Mouse (Mus musculus): ENCODE measurements around the gene Vtcn1.
A peak's percentile ranks its signal among the peaks of the same experiment; 100 is the strongest.

Vtcn1 gene

GRCm38 (mm10) chr3:100821276-100821675 lies 4.0 kb upstream of the Vtcn1 start:
- Histone ChIP-seq H3K36me3 (ENCODE audit: insufficient read depth, low read length) (no peaks in the 10 kb centered on the region), H3K4me1 (replicated peaks; ENCODE audit: low read depth, low read length) (peaks cover 12% of the 10 kb centered on the region), H3K4me3 (replicated peaks; ENCODE audit: low read length) (no peak overlapping the region), H3K9me3 (ENCODE audit: low read length) (no peaks in the 10 kb centered on the region; the same call in 1 of the 2 replicates), H3K27me3 (ENCODE audit: insufficient read depth, low read length) (peaks cover 7% of the 10 kb centered on the region; the same call in 1 of the 2 replicates)
- peak; percentile 47 for TF ChIP-seq CTCF (conservative IDR thresholded peaks at IDR 0.05; ENCODE audit: low read length)
- no peak for TF ChIP-seq NANOG (IDR thresholded peaks at IDR 0.05; ENCODE audit: borderline replicate concordance, low read length)

GRCm38 (mm10) chr3:100843784-100844183 lies 18.5 kb downstream of the Vtcn1 start:
- no peak for TF ChIP-seq CTCF (conservative IDR thresholded peaks at IDR 0.05; ENCODE audit: low read length)
- no peaks in the 10 kb centered on the region for H3K27me3 ChIP-seq (ENCODE audit: insufficient read depth, low read length)
- no peaks in the 10 kb centered on the region for H3K4me1 ChIP-seq (replicated peaks; ENCODE audit: low read depth, low read length)
- H3K4me3 ChIP-seq (replicated peaks; ENCODE audit: low read length): no peak overlapping the region
- no peaks in the 10 kb centered on the region for H3K36me3 ChIP-seq (ENCODE audit: insufficient read depth, low read length)
- H3K9me3 ChIP-seq (ENCODE audit: low read length): no peaks in the 10 kb centered on the region

GRCm38 (mm10) chr3:100844366-100844765 lies 19.1 kb downstream of the Vtcn1 start:
- TF ChIP-seq CTCF (conservative IDR thresholded peaks at IDR 0.05; ENCODE audit: low read length): no peak
- no peak for TF ChIP-seq NANOG (IDR thresholded peaks at IDR 0.05; ENCODE audit: borderline replicate concordance, low read length)
- no peak for TF ChIP-seq POU5F1 (IDR thresholded peaks at IDR 0.05; ENCODE audit: borderline replicate concordance, low read length)
- Histone ChIP-seq H3K36me3 (ENCODE audit: insufficient read depth, low read length) (no peaks in the 10 kb centered on the region), H3K4me3 (replicated peaks; ENCODE audit: low read length) (no peak overlapping the region), H3K9me3 (ENCODE audit: low read length) (no peaks in the 10 kb centered on the region), H3K27me3 (ENCODE audit: insufficient read depth, low read length) (no peaks in the 10 kb centered on the region), H3K4me1 (replicated peaks; ENCODE audit: low read depth, low read length) (no peaks in the 10 kb centered on the region)

GRCm38 (mm10) chr3:100848348-100848747 lies 23.1 kb downstream of the Vtcn1 start:
- H3K27me3 ChIP-seq (ENCODE audit: insufficient read depth, low read length): no peaks in the 10 kb centered on the region
- H3K36me3 ChIP-seq (ENCODE audit: insufficient read depth, low read length): no peaks in the 10 kb centered on the region
- H3K4me1 ChIP-seq (replicated peaks; ENCODE audit: low read depth, low read length): no peaks in the 10 kb centered on the region
- no peak for TF ChIP-seq NANOG (IDR thresholded peaks at IDR 0.05; ENCODE audit: borderline replicate concordance, low read length)
- no peaks in the 10 kb centered on the region for H3K9me3 ChIP-seq (ENCODE audit: low read length)
- no peak overlapping the region for H3K4me3 ChIP-seq (replicated peaks; ENCODE audit: low read length)

GRCm38 (mm10) chr3:100850468-100850867 lies 25.2 kb downstream of the Vtcn1 start:
- H3K36me3 ChIP-seq (ENCODE audit: insufficient read depth, low read length): no peaks in the 10 kb centered on the region
- TF ChIP-seq NANOG (IDR thresholded peaks at IDR 0.05; ENCODE audit: borderline replicate concordance, low read length) (no peak), POU5F1 (IDR thresholded peaks at IDR 0.05; ENCODE audit: borderline replicate concordance, low read length) (no peak), CTCF (conservative IDR thresholded peaks at IDR 0.05; ENCODE audit: low read length) (no peak)

GRCm38 (mm10) chr3:100856050-100856815 lies 31.0 kb downstream of the Vtcn1 start:
- H3K9me3 ChIP-seq (ENCODE audit: low read length): no peaks in the 10 kb centered on the region
- H3K36me3 ChIP-seq (ENCODE audit: insufficient read depth, low read length): no peaks in the 10 kb centered on the region
- peaks cover 5% of the 10 kb centered on the region for H3K4me1 ChIP-seq (replicated peaks; ENCODE audit: low read depth, low read length)
- TF ChIP-seq POU5F1 (IDR thresholded peaks at IDR 0.05; ENCODE audit: borderline replicate concordance, low read length) (no peak), CTCF (conservative IDR thresholded peaks at IDR 0.05; ENCODE audit: low read length) (no peak), NANOG (IDR thresholded peaks at IDR 0.05; ENCODE audit: borderline replicate concordance, low read length) (no peak)
- H3K27me3 ChIP-seq (ENCODE audit: insufficient read depth, low read length): no peaks in the 10 kb centered on the region
- H3K4me3 ChIP-seq (replicated peaks; ENCODE audit: low read length): 0 out of 2 replicates have a peak overlapping the region, but pooled peaks have one; percentile 21

More at GRCm38 (mm10) chr3:100850468-100850867, 25.2 kb downstream of the Vtcn1 start:
- H3K27me3 ChIP-seq (ENCODE audit: insufficient read depth, low read length): no peaks in the 10 kb centered on the region
- H3K4me1 ChIP-seq (replicated peaks; ENCODE audit: low read depth, low read length): no peaks in the 10 kb centered on the region
- no peak overlapping the region for H3K4me3 ChIP-seq (replicated peaks; ENCODE audit: low read length)
- H3K9me3 ChIP-seq (ENCODE audit: low read length): no peaks in the 10 kb centered on the region

- TF ChIP-seq NANOG (IDR thresholded peaks at IDR 0.05; ENCODE audit: borderline replicate concordance, low read length): no peak
- TF ChIP-seq POU5F1 (IDR thresholded peaks at IDR 0.05; ENCODE audit: borderline replicate concordance, low read length): no peak
- no peak for TF ChIP-seq CTCF (conservative IDR thresholded peaks at IDR 0.05; ENCODE audit: low read length)
- Histone ChIP-seq H3K4me1 (replicated peaks; ENCODE audit: low read depth, low read length) (peaks cover 13% of the 10 kb centered on the region), H3K9me3 (ENCODE audit: low read length) (no peaks in the 10 kb centered on the region), H3K4me3 (replicated peaks; ENCODE audit: low read length) (no peak overlapping the region), H3K36me3 (ENCODE audit: insufficient read depth, low read length) (no peaks in the 10 kb centered on the region), H3K27me3 (ENCODE audit: insufficient read depth, low read length) (no peaks in the 10 kb centered on the region)
These were observed 31.9 kb downstream of the Vtcn1 start for GRCm38 (mm10) chr3:100857139-100857538.

- TF ChIP-seq NANOG (IDR thresholded peaks at IDR 0.05; ENCODE audit: borderline replicate concordance, low read length): no peak
- TF ChIP-seq CTCF (conservative IDR thresholded peaks at IDR 0.05; ENCODE audit: low read length): no peak
- TF ChIP-seq POU5F1 (IDR thresholded peaks at IDR 0.05; ENCODE audit: borderline replicate concordance, low read length): no peak
- Histone ChIP-seq H3K27me3 (ENCODE audit: insufficient read depth, low read length) (no peaks in the 10 kb centered on the region), H3K9me3 (ENCODE audit: low read length) (no peaks in the 10 kb centered on the region), H3K36me3 (ENCODE audit: insufficient read depth, low read length) (no peaks in the 10 kb centered on the region), H3K4me3 (replicated peaks; ENCODE audit: low read length) (no peak overlapping the region), H3K4me1 (replicated peaks; ENCODE audit: low read depth, low read length) (peaks cover 13% of the 10 kb centered on the region)
These were observed 33.2 kb downstream of the Vtcn1 start for GRCm38 (mm10) chr3:100858334-100859002.

Measured in E14TG2a.4 (cell line).